Mouse (Mus musculus): ENCODE results near the gene Cyp4a29.
"Not testable (repeated sequence)": the region's sequence is repeated elsewhere in the genome, so short reads cannot be mapped to it uniquely, and the experiment has no call there.

Cyp4a29 gene

GRCm38 (mm10) chr4:115241784-115242183 is at the start of gene Cyp4a29:
Gene Cyp4a29, plus strand, starts transcription at chr4:115242084.
- DNase-seq, result no peak

DNA sequence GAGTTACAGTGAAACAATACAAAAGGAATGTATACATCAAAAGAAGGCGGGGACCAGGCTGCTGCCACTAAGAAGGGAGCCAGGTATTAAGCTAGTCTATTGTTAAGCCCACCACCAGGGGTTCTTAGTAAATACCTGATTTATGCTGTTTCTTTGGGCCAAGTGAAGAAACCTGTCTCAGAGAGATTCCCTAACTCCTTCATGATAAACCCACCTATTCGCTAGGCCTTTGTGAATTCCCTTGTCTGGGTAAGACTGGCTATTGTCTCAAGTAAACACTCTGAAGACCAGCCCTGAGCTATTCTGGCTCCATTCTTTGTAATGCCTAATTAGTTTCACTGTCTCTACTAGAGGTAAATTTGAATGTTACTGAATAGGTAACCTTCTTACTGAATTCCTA is 9.0 kb upstream of the Cyp4a29 start:
- DNase-seq, result not testable (repeated sequence)

DNA sequence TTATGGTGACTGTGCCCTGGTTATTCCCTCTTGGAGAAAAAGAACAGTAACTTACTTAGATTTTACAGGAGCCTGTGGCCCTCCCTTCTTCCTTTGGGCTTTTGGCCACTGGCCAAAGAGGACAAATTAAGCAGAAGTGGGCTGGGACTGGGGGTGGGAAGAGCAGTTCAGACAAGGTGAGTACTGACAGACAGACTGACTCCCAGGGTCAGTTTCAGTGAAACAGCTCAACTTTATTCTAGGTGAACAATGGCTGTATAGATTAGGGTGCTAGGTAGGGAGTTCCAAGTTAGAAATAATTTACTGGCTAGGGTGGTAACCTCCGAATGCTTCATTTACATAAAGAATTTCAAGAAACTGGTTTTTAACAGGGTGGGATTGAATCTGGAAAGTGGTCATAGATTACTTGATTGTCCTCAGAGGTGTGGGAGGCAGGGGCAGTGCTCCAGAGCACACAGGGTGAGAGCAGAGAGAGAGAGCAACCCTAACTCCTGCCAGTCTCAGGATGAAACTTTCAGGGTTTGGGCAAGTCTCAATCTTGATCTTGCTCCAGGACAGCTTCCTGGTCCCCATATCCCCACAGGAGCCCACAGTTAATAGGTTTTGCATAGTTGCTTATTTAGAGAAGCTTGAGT is 5.3 kb upstream of the Cyp4a29 start:
- DNase-seq, result no peak

DNA sequence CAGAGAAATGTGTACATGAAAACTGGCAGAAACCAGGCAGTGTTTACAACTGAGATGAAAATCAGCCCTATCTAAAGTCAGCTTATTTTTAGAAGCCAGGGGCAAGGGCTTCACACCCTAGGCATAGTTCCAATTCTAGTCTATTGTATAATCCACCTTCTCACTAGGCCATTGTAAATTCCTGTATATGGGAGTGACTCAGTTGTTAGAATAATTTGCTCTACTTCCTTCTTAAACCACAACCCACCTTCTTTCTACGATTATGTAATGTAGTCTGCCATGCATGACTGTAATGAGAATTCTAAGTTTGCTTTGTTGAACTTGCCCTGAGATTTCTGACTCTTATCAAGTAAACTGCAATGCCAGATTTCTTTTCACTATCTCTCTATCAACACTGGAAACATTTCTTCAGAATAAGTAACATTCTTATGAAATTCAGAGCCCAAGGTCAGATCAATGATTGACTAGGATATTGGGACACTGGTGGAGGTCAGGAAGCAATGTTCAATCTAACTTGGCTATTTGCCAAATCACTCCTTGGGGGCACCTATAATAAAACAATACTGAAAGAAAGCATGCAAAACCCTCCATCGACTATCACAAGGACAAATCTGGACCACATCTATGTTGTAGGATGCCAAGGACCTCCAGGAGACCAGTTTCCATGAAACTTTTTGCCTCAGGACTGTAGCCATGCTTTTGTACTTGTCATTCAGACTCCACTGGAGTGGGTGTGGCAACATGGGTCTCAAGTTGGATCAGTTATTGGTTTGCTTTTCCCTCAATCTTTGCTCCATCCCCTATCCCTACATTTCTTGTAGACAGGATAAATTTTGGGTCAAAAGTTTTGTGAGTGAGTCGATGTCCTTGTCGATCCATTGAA is 23.0 kb downstream of the Cyp4a29 start:
- not testable (repeated sequence) for DNase-seq

- DNase-seq, result not testable (repeated sequence)
Measured at GRCm38 (mm10) chr4:115278215-115278982, 36.5 kb downstream of the Cyp4a29 start.

DNA sequence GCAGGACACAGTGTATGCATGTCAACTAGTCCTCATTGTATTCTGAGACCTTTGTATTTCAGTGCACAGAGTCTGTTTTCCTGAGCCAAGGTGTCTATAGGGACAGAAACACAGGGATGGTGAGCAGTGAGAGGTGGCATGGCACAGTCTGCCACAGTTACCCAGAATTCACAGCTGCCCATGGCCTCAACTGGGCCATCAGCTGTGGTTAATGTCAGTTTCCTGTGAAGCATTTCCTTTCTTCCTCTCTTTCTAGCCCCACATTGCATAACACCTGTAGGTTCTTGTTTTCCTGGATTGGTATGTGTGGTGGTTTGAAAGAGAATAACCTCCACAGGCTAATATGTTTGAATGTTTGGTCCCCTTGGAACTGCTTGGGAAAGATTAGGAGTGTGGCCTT is 38.5 kb downstream of the Cyp4a29 start:
- no peak for DNase-seq

GRCm38 (mm10) chr4:115280779-115281178 is 38.9 kb downstream of the Cyp4a29 start:
- DNase-seq, result not testable (repeated sequence)

- peak in 1 of 2 experiments; percentile 2 for DNase-seq
Measured at GRCm38 (mm10) chr4:115281231-115281767, 39.4 kb downstream of the Cyp4a29 start.

- DNase-seq, result not testable (repeated sequence)
Measured at GRCm38 (mm10) chr4:115298746-115299145, 56.9 kb downstream of the Cyp4a29 start, which contains the start of gene Cyp4a12a. Gene Cyp4a12a, plus strand, starts transcription at chr4:115299046.
